ENCODE assay signal across 8 mouse cellular contexts in the genomic region with DNA sequence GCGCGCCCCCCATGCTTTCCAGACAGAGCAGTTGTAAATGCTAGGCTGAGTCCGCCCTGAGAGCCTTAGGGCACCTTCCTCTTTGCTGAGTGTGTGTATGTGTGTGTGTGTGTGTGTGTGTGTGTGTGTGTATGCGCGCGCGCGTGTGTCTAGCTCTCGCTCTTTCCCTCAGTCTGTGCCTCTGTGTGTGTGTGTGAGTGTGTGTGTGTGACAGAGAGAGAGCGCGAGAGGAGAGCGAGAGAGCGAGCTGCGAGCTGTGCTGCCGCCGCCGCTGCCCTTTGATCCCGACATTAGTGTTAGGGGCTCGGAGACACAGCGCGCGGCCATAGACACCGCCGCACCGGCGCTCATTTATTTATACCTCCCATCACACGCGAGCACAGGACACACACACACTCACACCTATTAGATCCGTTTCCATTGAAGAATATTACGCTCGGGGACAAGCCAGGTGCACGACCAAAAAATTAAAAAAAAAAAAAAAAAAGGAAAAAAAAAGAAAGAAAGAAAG. TPM values are rescaled to one million over a fixed set of nuclear protein-coding genes. Genes with fewer than 3 reads are reported as not detected.
DNase-seq lines count a peak whose midpoint lies in the region; ATAC-seq and TF ChIP-seq lines count a peak whose summit lies in the region.

A gene (plus strand): TSS at position 461 of the 511 bp plus-strand sequence.

- H3K36me3 ChIP-seq in G1E (replicated peaks): no peaks in the 10 kb centered on the region
- H3K36me3 ChIP-seq in hindbrain, embryonic 10.5 days: no peaks in the 10 kb centered on the region
- H3K36me3 ChIP-seq in lung, postnatal 0 days (ENCODE audit: insufficient read depth, low read length): no peaks in the 10 kb centered on the region

- no peak for DNase-seq in G1E (ENCODE audit: low spot score)
- peak; percentile 76 to 79 for DNase-seq in cerebellum, adult 2 months
- peak; percentile 56 to 73 for DNase-seq in frontal cortex, adult 2 months (ENCODE audit: extremely low spot score in 1 of 2, low spot score in 1 of 2)
- DNase-seq in hindbrain, embryonic 10.5 days (ENCODE audit: low spot score): peak; percentile 91
- peak; percentile 70 to 72 for DNase-seq in layer of hippocampus, postnatal 14 days (ENCODE audit: low spot score in 2 of 2)
- peak; percentile 86 for DNase-seq in lung, postnatal 0 days (ENCODE audit: low spot score)
- peak; percentile 58 for DNase-seq in ovary, postnatal 10 days (ENCODE audit: low spot score)
- DNase-seq in thymus, postnatal 0 days (ENCODE audit: low spot score): peak; percentile 75

- ATAC-seq in G1E (ENCODE audit: extremely low read depth, insufficient number of reproducible peaks, low FRiP score, poor library complexity, severe bottlenecking): peak; percentile 45
- ATAC-seq in lung, postnatal 0 days: peak; percentile 42

- H3K4me2 ChIP-seq in lung, postnatal 0 days (replicated peaks; ENCODE audit: low read depth, low read length): peak within 1 kb of the TSS; percentile 92

- TF ChIP-seq CTCF in G1E (IDR thresholded peaks at IDR 0.05; ENCODE audit: low read depth, low read length): no peak
- no peak for TF ChIP-seq CTCF in cerebellum, adult 2 months (IDR thresholded peaks at IDR 0.05; ENCODE audit: borderline replicate concordance, insufficient read depth, low read depth, low read length)
- no peak for TF ChIP-seq CTCF in lung, postnatal 0 days (IDR thresholded peaks at IDR 0.05)

- H3K9ac ChIP-seq in lung, postnatal 0 days (replicated peaks; ENCODE audit: low read depth): peak within 1 kb of the TSS; percentile 90

- H3K9me3 ChIP-seq in G1E (replicated peaks): peaks cover 12% of the 10 kb centered on the region
- H3K9me3 ChIP-seq in hindbrain, embryonic 10.5 days: 0 out of 2 replicates have a peak, but pooled peaks cover 3% of the 10 kb centered on the region
- H3K9me3 ChIP-seq in lung, postnatal 0 days (ENCODE audit: low read length): no peaks in the 10 kb centered on the region

- 1% methylated on average over 31 of the region's 32 CpGs for WGBS in cerebellum, adult 2 months
- under 1% methylated on average over 32 of the region's 32 CpGs for WGBS in hindbrain, embryonic 10.5 days
- WGBS in lung, postnatal 0 days: 1% methylated on average over 24 of the region's 32 CpGs

- no peak for TF ChIP-seq EP300 in lung, postnatal 0 days (IDR thresholded peaks at IDR 0.05)

- H3K27ac ChIP-seq in cerebellum, adult 2 months (ENCODE audit: insufficient read depth, low read length): peak within 1 kb of the TSS; percentile 91
- peak within 1 kb of the TSS; percentile 100 for H3K27ac ChIP-seq in hindbrain, embryonic 10.5 days
- peak within 1 kb of the TSS; percentile 96 for H3K27ac ChIP-seq in lung, postnatal 0 days (ENCODE audit: low read length)

- peak; percentile 26; the same call in 1 of the 2 replicates for TF ChIP-seq POLR2A in cerebellum, adult 2 months (IDR thresholded peaks at IDR 0.05; ENCODE audit: borderline replicate concordance, insufficient read depth, low read length)

- peaks cover 2% of the 10 kb centered on the region; the same call in 1 of the 2 replicates for H3K27me3 ChIP-seq in G1E (ENCODE audit: insufficient read depth, low read length)
- no peaks in the 10 kb centered on the region for H3K27me3 ChIP-seq in cerebellum, adult 2 months (ENCODE audit: control insufficient read depth, insufficient read depth, low read length)
- H3K27me3 ChIP-seq in hindbrain, embryonic 10.5 days (ENCODE audit: insufficient read depth, poor library complexity, severe bottlenecking): no peaks in the 10 kb centered on the region; the same call in 1 of the 2 replicates
- no peaks in the 10 kb centered on the region for H3K27me3 ChIP-seq in lung, postnatal 0 days (replicated peaks; ENCODE audit: insufficient read depth, low read length)

- H3K4me3 ChIP-seq in G1E (ENCODE audit: low read depth, low read length): peak within 1 kb of the TSS; percentile 79
- H3K4me3 ChIP-seq in cerebellum, adult 2 months (replicated peaks; ENCODE audit: insufficient read depth, low read depth, low read length): peak within 1 kb of the TSS; percentile 98
- H3K4me3 ChIP-seq in hindbrain, embryonic 10.5 days: peak within 1 kb of the TSS; percentile 96
- peak within 1 kb of the TSS; percentile 85 for H3K4me3 ChIP-seq in lung, postnatal 0 days (ENCODE audit: low read depth, low read length)

- peaks cover 7% of the 10 kb centered on the region; the same call in 1 of the 2 replicates for H3K4me1 ChIP-seq in G1E (ENCODE audit: insufficient read depth, low read depth, low read length)
- H3K4me1 ChIP-seq in cerebellum, adult 2 months (ENCODE audit: control insufficient read depth, insufficient read depth, low read length): no peaks in the 10 kb centered on the region
- H3K4me1 ChIP-seq in hindbrain, embryonic 10.5 days (replicated peaks): peaks cover 30% of the 10 kb centered on the region
- H3K4me1 ChIP-seq in lung, postnatal 0 days (ENCODE audit: insufficient read depth, low read depth, low read length): peaks cover 6% of the 10 kb centered on the region; the same call in 1 of the 2 replicates

RNA-seq across cellular contexts. Expression of the gene that starts here (rescaled TPM):
- total RNA-seq in G1E (2014; fragmentation: Nextera tagmentation) (19.3 and 23.0 TPM in 2 replicates), G1E (2017) (2.7 and 3.1 TPM in 2 replicates)
- 2.4 and 3.2 TPM in 2 replicates for polyA plus RNA-seq in G1E (2012)
- 24.7 and 27.8 TPM in 2 replicates for polyA plus RNA-seq in cerebellum, adult 2 months (2012; rRNA removed)
- 33.5 and 35.5 TPM in 2 replicates for polyA plus RNA-seq in frontal cortex, adult 2 months (2012; rRNA removed)
- polyA plus RNA-seq in hindbrain, embryonic 10.5 days (2016; fragmentation: Nextera tagmentation; extraction: Ambion mirVana): 4.7 and 6.2 TPM in 2 replicates
- 10 to 100 TPM; 26.8 to 28.3 TPM for total RNA-seq in layer of hippocampus, postnatal 14 days (2021)
- 3.4 and 4.2 TPM in 2 replicates for polyA plus RNA-seq in lung, postnatal 0 days (2015; fragmentation: Nextera tagmentation; extraction: Ambion mirVana)
- polyA plus RNA-seq in thymus, postnatal 0 days (2015; fragmentation: Nextera tagmentation; extraction: Ambion mirVana): 1.7 and 2.0 TPM in 2 replicates
